Mouse (Mus musculus) layer of hippocampus, postnatal 36 days (tissue): ENCODE results near the gene Psmb3. TPM values are rescaled to one million over a fixed set of nuclear protein-coding genes. Genes with fewer than 3 reads are reported as not detected.
"Not testable (repeated sequence)": the region's sequence is repeated elsewhere in the genome, so short reads cannot be mapped to it uniquely, and the experiment has no call there.

Experiments
- DNase-seq, 2 experiments: peaks; one replicate each; pipeline ENCODE4 v3.0.0; 2022
- total RNA-seq, 2 experiments: library from RNA; stranded (reverse); gene quantifications; 2 replicates each; pipeline ENCODE4 v1.2.3; 2021

The Psmb3 gene
- total RNA-seq: 100 to 1,000 TPM; 125 to 129 TPM

GRCm38 (mm10) chr11:97703039-97703826 lies at the start of gene Psmb3:
Gene Psmb3, plus strand, starts transcription at chr11:97703399.
- DNase-seq: peak; percentile 97 to 99

- no peak for DNase-seq
These were observed 49.0 kb upstream of the Psmb3 start for GRCm38 (mm10) chr11:97654210-97654609.

- DNase-seq: no peak
These were observed 46.8 kb upstream of the Psmb3 start for GRCm38 (mm10) chr11:97656269-97656971.

GRCm38 (mm10) chr11:97657184-97657945 lies 45.8 kb upstream of the Psmb3 start:
- DNase-seq: no peak

- DNase-seq: not testable (repeated sequence)
These were observed 45.2 kb upstream of the Psmb3 start for GRCm38 (mm10) chr11:97657967-97658366.

GRCm38 (mm10) chr11:97658751-97659266 lies 44.4 kb upstream of the Psmb3 start:
- DNase-seq: no peak

- no peak for DNase-seq
These were observed 43.8 kb upstream of the Psmb3 start for GRCm38 (mm10) chr11:97659267-97659989.

- DNase-seq: peak; percentile 82
These were observed 43.0 kb upstream of the Psmb3 start for GRCm38 (mm10) chr11:97659990-97660714.

GRCm38 (mm10) chr11:97660734-97661647 lies 42.2 kb upstream of the Psmb3 start:
- no peak for DNase-seq

GRCm38 (mm10) chr11:97661648-97662133 lies 41.5 kb upstream of the Psmb3 start:
- DNase-seq: no peak

GRCm38 (mm10) chr11:97662207-97662892 lies 40.8 kb upstream of the Psmb3 start:
- DNase-seq: no peak

- DNase-seq: peak; percentile 68 to 71
These were observed 40.2 kb upstream of the Psmb3 start, which contains the start of gene Mllt6 for GRCm38 (mm10) chr11:97662893-97663527. Gene Mllt6, plus strand, starts transcription at chr11:97663414.

- DNase-seq: no peak
These were observed 39.5 kb upstream of the Psmb3 start for GRCm38 (mm10) chr11:97663528-97664338.

- no peak for DNase-seq
These were observed 38.9 kb upstream of the Psmb3 start for GRCm38 (mm10) chr11:97664339-97664665.

- DNase-seq: no peak
These were observed 38.4 kb upstream of the Psmb3 start for GRCm38 (mm10) chr11:97664771-97665240.

- no peak for DNase-seq
These were observed 37.8 kb upstream of the Psmb3 start for GRCm38 (mm10) chr11:97665431-97665830.

- no peak for DNase-seq
These were observed 37.0 kb upstream of the Psmb3 start for GRCm38 (mm10) chr11:97666221-97666620.

GRCm38 (mm10) chr11:97666794-97667193 lies 36.4 kb upstream of the Psmb3 start:
- no peak for DNase-seq
